Comparison of ENCODE assay signal across 9 mouse cellular contexts in genomic region chr11:74841366-74841765, GRCm38 (mm10). TPM values are rescaled to one million over a fixed set of nuclear protein-coding genes. Genes with fewer than 3 reads are reported as not detected.
A peak's percentile ranks its signal among the peaks of the same experiment; 100 is the strongest.
DNase-seq lines count a peak whose midpoint lies in the region; TF ChIP-seq lines count a peak whose summit lies in the region.
"Had no signal": no experiment of that assay in that cellular context is flagged by ENCODE, and none has a peak within 500 bp of the region (broad histone marks: within the 10 kb centered on the region; RNA-seq: fewer than 3 reads in every experiment).

No protein-coding gene starts in this region.

- intact Hi-C loops in heart, adult 2 months (cut with DNase I), result no loop called here
- intact Hi-C loops in heart, postnatal 36 days (cut with DNase I), result no loop called here
- intact Hi-C loops in heart, postnatal 10 days (cut with DNase I), result no loop called here

- H3K27me3 ChIP-seq in heart, adult 2 months (ENCODE audit: control insufficient read depth, insufficient read depth, low read length), result no peaks in the 10 kb centered on the region
- H3K27me3 ChIP-seq in myocyte (ENCODE audit: control insufficient read depth, insufficient read depth, insufficient read length), result no peaks in the 10 kb centered on the region
- H3K27me3 ChIP-seq in limb, embryonic 10.5 days (ENCODE audit: low read depth, poor library complexity, severe bottlenecking), result no peaks in the 10 kb centered on the region
- H3K27me3 ChIP-seq: embryonic facial prominence, embryonic 12.5 days had no signal

- no peak overlapping the region for H3K4me3 ChIP-seq in heart, adult 2 months
- no peak overlapping the region for H3K4me3 ChIP-seq in myocyte
- no peak overlapping the region for H3K4me3 ChIP-seq in limb, embryonic 10.5 days
- H3K4me3 ChIP-seq: embryonic facial prominence, embryonic 12.5 days had no signal

- WGBS in heart, adult 2 months, result 62% methylated on average over 9 of the region's 9 CpGs
- 87% methylated on average over 9 of the region's 9 CpGs for WGBS in limb, embryonic 10.5 days

- no peak for TF ChIP-seq POLR2A in heart, adult 2 months (IDR thresholded peaks at IDR 0.05; ENCODE audit: insufficient read depth, low read depth, low read length)
- TF ChIP-seq POLR2A in myocyte (IDR thresholded peaks at IDR 0.05; ENCODE audit: insufficient read length, low read depth), result peak; percentile 6

- H3K9ac ChIP-seq in heart, adult 2 months (ENCODE audit: low read depth, low read length), result no peak overlapping the region
- H3K9ac ChIP-seq: embryonic facial prominence, embryonic 12.5 days had no signal

- DNase-seq in heart, adult 2 months, result peak; percentile 28 to 31
- DNase-seq in heart, postnatal 36 days, result no peak
- DNase-seq in right cerebral cortex, adult 18-20 months, result peak; percentile 49
- DNase-seq in right cerebral cortex, postnatal 14 days, result no peak
- peak; percentile 40 to 51 for DNase-seq in heart, postnatal 10 days
- no peak for DNase-seq in urinary bladder, postnatal 36 days (ENCODE audit: low spot score in 2 of 2)
- DNase-seq in limb, embryonic 10.5 days (ENCODE audit: low spot score), result no peak

- TF ChIP-seq CTCF in heart, adult 2 months (IDR thresholded peaks at IDR 0.05), result no peak

- H3K79me2 ChIP-seq in heart, adult 2 months (replicated peaks; ENCODE audit: control insufficient read depth, insufficient read depth, low read length), result peaks cover 2% of the 10 kb centered on the region; the same call in 1 of the 2 replicates
- peaks cover 13% of the 10 kb centered on the region for H3K79me2 ChIP-seq in myocyte (ENCODE audit: control insufficient read depth, insufficient read depth)

- H3ac ChIP-seq in myocyte (ENCODE audit: control insufficient read depth, insufficient read length), result no peak overlapping the region

- TF ChIP-seq EP300 in heart, adult 2 months (IDR thresholded peaks at IDR 0.05; ENCODE audit: insufficient read depth, low read depth, low read length), result no peak

- H3K36me3 ChIP-seq in heart, adult 2 months (ENCODE audit: control insufficient read depth, insufficient read depth, low read length), result no peaks in the 10 kb centered on the region
- peaks cover 10% of the 10 kb centered on the region for H3K36me3 ChIP-seq in myocyte (ENCODE audit: control insufficient read depth, insufficient read depth)
- peaks cover 71% of the 10 kb centered on the region for H3K36me3 ChIP-seq in limb, embryonic 10.5 days

- no peak overlapping the region for H3K4me2 ChIP-seq in myocyte (ENCODE audit: low read depth)
- H3K4me2 ChIP-seq: embryonic facial prominence, embryonic 12.5 days had no signal

- H3K27ac ChIP-seq in heart, adult 2 months, result peak overlapping the region; percentile 57
- no peak overlapping the region for H3K27ac ChIP-seq in limb, embryonic 10.5 days
- H3K27ac ChIP-seq: embryonic facial prominence, embryonic 12.5 days had no signal

- peaks cover 8% of the 10 kb centered on the region for H3K4me1 ChIP-seq in heart, adult 2 months (ENCODE audit: control insufficient read depth, insufficient read depth, low read length)
- peaks cover 38% of the 10 kb centered on the region for H3K4me1 ChIP-seq in limb, embryonic 10.5 days

- no peaks in the 10 kb centered on the region for H3K9me3 ChIP-seq in limb, embryonic 10.5 days (replicated peaks)

TF ChIP-seq in myocyte, 11 proteins besides CTCF, POLR2A, EP300 and RAD21:
- TF ChIP-seq USF1 (IDR thresholded peaks at IDR 0.05; ENCODE audit: low read depth) (no peak), TCF3 (IDR thresholded peaks at IDR 0.05; ENCODE audit: insufficient read length, low read depth) (no peak), TCF12 (IDR thresholded peaks at IDR 0.05; ENCODE audit: insufficient read depth, poor library complexity, severe bottlenecking) (no peak), REST (IDR thresholded peaks at IDR 0.05; ENCODE audit: insufficient read depth, insufficient read length) (no peak), MAX (IDR thresholded peaks at IDR 0.05; ENCODE audit: low read depth) (no peak)

RNA-seq across cellular contexts. Expression of gene Mnt, which starts 10.6 kb away (rescaled TPM):
- total RNA-seq in heart, adult 2 months (2021), result 10 to 100 TPM in 1 of 2 experiments, 1 to 10 TPM in 1; 6.7 to 10.7 TPM
- 5.4 and 6.9 TPM in 2 replicates for polyA plus RNA-seq in heart, adult 2 months (2012; rRNA removed)
- total RNA-seq in heart, postnatal 36 days (2021), result 10 to 100 TPM; 11.4 to 11.9 TPM
- 10 to 100 TPM; 12.1 to 14.6 TPM for total RNA-seq in heart, postnatal 10 days (2021)
- polyA plus RNA-seq in myocyte (2012; fragmentation: generic; extraction: Trizol), result 12.7 TPM
- 4.8 and 5.7 TPM in 2 replicates for polyA plus RNA-seq in limb, embryonic 10.5 days (2016; fragmentation: Nextera tagmentation; extraction: Ambion mirVana)

RNA-seq across cellular contexts. Expression of gene Sgsm2, which starts 55.5 kb away (rescaled TPM):
- 1 to 10 TPM; 5.1 to 5.3 TPM for total RNA-seq in heart, adult 2 months (2021)
- 8.3 and 10.2 TPM in 2 replicates for polyA plus RNA-seq in heart, adult 2 months (2012; rRNA removed)
- 1 to 10 TPM; 6.1 to 6.2 TPM for total RNA-seq in heart, postnatal 36 days (2021)
- total RNA-seq in heart, postnatal 10 days (2021), result 10 to 100 TPM; 12.2 to 12.9 TPM
- polyA plus RNA-seq in myocyte (2012; fragmentation: generic; extraction: Trizol), result 12.3 TPM
- polyA plus RNA-seq in limb, embryonic 10.5 days (2016; fragmentation: Nextera tagmentation; extraction: Ambion mirVana), result 3.0 and 4.1 TPM in 2 replicates

RNA-seq across cellular contexts. Expression of gene Tsr1, which starts 56.5 kb away (rescaled TPM):
- total RNA-seq in heart, adult 2 months (2021), result 10 to 100 TPM; 17.7 to 18.5 TPM
- polyA plus RNA-seq in heart, adult 2 months (2012; rRNA removed), result 7.3 and 8.8 TPM in 2 replicates
- 10 to 100 TPM; 19.7 to 20.2 TPM for total RNA-seq in heart, postnatal 36 days (2021)
- total RNA-seq in heart, postnatal 10 days (2021), result 10 to 100 TPM; 17.1 to 20.1 TPM
- polyA plus RNA-seq in myocyte (2012; fragmentation: generic; extraction: Trizol), result 26.7 TPM
- polyA plus RNA-seq in limb, embryonic 10.5 days (2016; fragmentation: Nextera tagmentation; extraction: Ambion mirVana), result 55.3 and 61.4 TPM in 2 replicates

Comparison
In these comparisons a context has a peak if more than half of its experiments do, and no peak if none do; other contexts are left out.
1. DNase-seq: peak in heart, adult 2 months (2 of 2), right cerebral cortex, adult 18-20 months (single experiment) and heart, postnatal 10 days (2 of 2); none in heart, postnatal 36 days (0 of 2), right cerebral cortex, postnatal 14 days (single experiment), urinary bladder, postnatal 36 days (0 of 2) and limb, embryonic 10.5 days (single experiment).